Mouse (Mus musculus): ENCODE data around the gene Helz. TPM values are rescaled to one million over a fixed set of nuclear protein-coding genes. Genes with fewer than 3 reads are reported as not detected.

Helz gene
- polyA plus RNA-seq, 1 experiment from 2014 or later, result 11.7 TPM

- no peaks in the 10 kb centered on the region for H3K4me1 ChIP-seq (replicated peaks; ENCODE audit: insufficient read depth, low read length)
- H3K36me3 ChIP-seq (ENCODE audit: insufficient read depth, low read length), result peaks cover 46% of the 10 kb centered on the region; the same call in 1 of the 2 replicates
- no peaks in the 10 kb centered on the region for H3K27me3 ChIP-seq (ENCODE audit: insufficient read depth, low read length)
- DNase-seq (ENCODE audit: low spot score) (no peak), ATAC-seq (replicated peaks; ENCODE audit: low FRiP score, low read depth) (no peak)
- H3K27ac ChIP-seq, result no peak overlapping the region
- no peak overlapping the region for H3K9ac ChIP-seq (ENCODE audit: low read depth, low read length)
- no peaks in the 10 kb centered on the region for H3K9me3 ChIP-seq (replicated peaks; ENCODE audit: low read length)
- H3K4me2 ChIP-seq (ENCODE audit: low read length), result no peak overlapping the region
- H3K4me3 ChIP-seq (replicated peaks; ENCODE audit: low read depth, low read length), result no peak overlapping the region
- WGBS, result 95% methylated on average over 2 of the region's 2 CpGs
- TF ChIP-seq CTCF (IDR thresholded peaks at IDR 0.05; ENCODE audit: low read depth), result no peak
Observed at GRCm38 (mm10) chr11:107639657-107640056, 91.9 kb downstream of the Helz start.

GRCm38 (mm10) chr11:107644461-107644860, 96.7 kb downstream of the Helz start:
- no peak for TF ChIP-seq CTCF (IDR thresholded peaks at IDR 0.05; ENCODE audit: low read depth)
- ATAC-seq (replicated peaks; ENCODE audit: low FRiP score, low read depth) (no peak), DNase-seq (ENCODE audit: low spot score) (no peak)
- Histone ChIP-seq H3K4me3 (replicated peaks; ENCODE audit: low read depth, low read length) (no peak overlapping the region), H3K4me2 (ENCODE audit: low read length) (no peak overlapping the region), H3K4me1 (replicated peaks; ENCODE audit: insufficient read depth, low read length) (no peaks in the 10 kb centered on the region), H3K9ac (ENCODE audit: low read depth, low read length) (no peak overlapping the region), H3K36me3 (ENCODE audit: insufficient read depth, low read length) (peaks cover 44% of the 10 kb centered on the region), H3K27ac (no peak overlapping the region), H3K9me3 (replicated peaks; ENCODE audit: low read length) (no peaks in the 10 kb centered on the region), H3K27me3 (ENCODE audit: insufficient read depth, low read length) (no peaks in the 10 kb centered on the region)
- 99% methylated on average over 4 of the region's 4 CpGs for WGBS

GRCm38 (mm10) chr11:107647330-107647729, 99.6 kb downstream of the Helz start:
- no peak overlapping the region for H3K9ac ChIP-seq (ENCODE audit: low read depth, low read length)
- no peaks in the 10 kb centered on the region for H3K27me3 ChIP-seq (ENCODE audit: insufficient read depth, low read length)
- 98% methylated on average over 3 of the region's 3 CpGs for WGBS
- no peak overlapping the region for H3K4me2 ChIP-seq (ENCODE audit: low read length)
- H3K27ac ChIP-seq, result no peak overlapping the region
- TF ChIP-seq CTCF (IDR thresholded peaks at IDR 0.05; ENCODE audit: low read depth), result no peak
- H3K9me3 ChIP-seq (replicated peaks; ENCODE audit: low read length), result no peaks in the 10 kb centered on the region
- no peak overlapping the region for H3K4me3 ChIP-seq (replicated peaks; ENCODE audit: low read depth, low read length)
- no peaks in the 10 kb centered on the region for H3K4me1 ChIP-seq (replicated peaks; ENCODE audit: insufficient read depth, low read length)
- no peak for DNase-seq (ENCODE audit: low spot score)
- no peak for ATAC-seq (replicated peaks; ENCODE audit: low FRiP score, low read depth)
- peaks cover 37% of the 10 kb centered on the region for H3K36me3 ChIP-seq (ENCODE audit: insufficient read depth, low read length)

- no peak for DNase-seq (ENCODE audit: low spot score)
- WGBS, result 73% methylated on average over 4 of the region's 4 CpGs
- Histone ChIP-seq H3K4me3 (replicated peaks; ENCODE audit: low read depth, low read length) (no peak overlapping the region), H3K9me3 (replicated peaks; ENCODE audit: low read length) (no peaks in the 10 kb centered on the region), H3K36me3 (ENCODE audit: insufficient read depth, low read length) (peaks cover 32% of the 10 kb centered on the region), H3K27me3 (ENCODE audit: insufficient read depth, low read length) (no peaks in the 10 kb centered on the region), H3K27ac (no peak overlapping the region), H3K4me2 (ENCODE audit: low read length) (no peak overlapping the region), H3K9ac (ENCODE audit: low read depth, low read length) (no peak overlapping the region), H3K4me1 (replicated peaks; ENCODE audit: insufficient read depth, low read length) (no peaks in the 10 kb centered on the region)
- ATAC-seq (replicated peaks; ENCODE audit: low FRiP score, low read depth), result no peak
- no peak for TF ChIP-seq CTCF (IDR thresholded peaks at IDR 0.05; ENCODE audit: low read depth)
Observed at GRCm38 (mm10) chr11:107648668-107649067, 100.9 kb downstream of the Helz start.

- ATAC-seq (replicated peaks; ENCODE audit: low FRiP score, low read depth) (no peak), DNase-seq (ENCODE audit: low spot score) (no peak)
- 93% methylated on average over 14 of the region's 14 CpGs for whole genome bisulfite sequencing
- Histone ChIP-seq H3K27ac (no peak overlapping the region), H3K36me3 (ENCODE audit: insufficient read depth, low read length) (peaks cover 28% of the 10 kb centered on the region), H3K27me3 (ENCODE audit: insufficient read depth, low read length) (no peaks in the 10 kb centered on the region), H3K4me1 (replicated peaks; ENCODE audit: insufficient read depth, low read length) (no peaks in the 10 kb centered on the region), H3K4me3 (replicated peaks; ENCODE audit: low read depth, low read length) (no peak overlapping the region), H3K4me2 (ENCODE audit: low read length) (no peak overlapping the region), H3K9me3 (replicated peaks; ENCODE audit: low read length) (no peaks in the 10 kb centered on the region), H3K9ac (ENCODE audit: low read depth, low read length) (no peak overlapping the region)
- no peak for TF ChIP-seq CTCF (IDR thresholded peaks at IDR 0.05; ENCODE audit: low read depth)
Observed at GRCm38 (mm10) chr11:107649458-107649857, 101.7 kb downstream of the Helz start.

- no peak for TF ChIP-seq CTCF (IDR thresholded peaks at IDR 0.05; ENCODE audit: low read depth)
- H3K4me1 ChIP-seq (replicated peaks; ENCODE audit: insufficient read depth, low read length), result no peaks in the 10 kb centered on the region
- no peak overlapping the region for H3K4me3 ChIP-seq (replicated peaks; ENCODE audit: low read depth, low read length)
- DNase-seq (ENCODE audit: low spot score) (no peak), ATAC-seq (replicated peaks; ENCODE audit: low FRiP score, low read depth) (peak; percentile 25; the same call in 1 of the 2 replicates)
- no peaks in the 10 kb centered on the region for H3K9me3 ChIP-seq (replicated peaks; ENCODE audit: low read length)
- no peak overlapping the region for H3K4me2 ChIP-seq (ENCODE audit: low read length)
- 55% methylated on average over 6 of the region's 6 CpGs for WGBS
- H3K27me3 ChIP-seq (ENCODE audit: insufficient read depth, low read length), result no peaks in the 10 kb centered on the region
- H3K9ac ChIP-seq (ENCODE audit: low read depth, low read length), result no peak overlapping the region
- peaks cover 27% of the 10 kb centered on the region for H3K36me3 ChIP-seq (ENCODE audit: insufficient read depth, low read length)
- H3K27ac ChIP-seq, result no peak overlapping the region
Observed at GRCm38 (mm10) chr11:107650422-107651051, 102.8 kb downstream of the Helz start.

- Histone ChIP-seq H3K9ac (ENCODE audit: low read depth, low read length) (no peak overlapping the region), H3K4me1 (replicated peaks; ENCODE audit: insufficient read depth, low read length) (no peaks in the 10 kb centered on the region), H3K4me2 (ENCODE audit: low read length) (no peak overlapping the region), H3K4me3 (replicated peaks; ENCODE audit: low read depth, low read length) (no peak overlapping the region), H3K9me3 (replicated peaks; ENCODE audit: low read length) (no peaks in the 10 kb centered on the region), H3K36me3 (ENCODE audit: insufficient read depth, low read length) (peaks cover 27% of the 10 kb centered on the region), H3K27ac (peak overlapping the region; percentile 8; the same call in 1 of the 2 replicates), H3K27me3 (ENCODE audit: insufficient read depth, low read length) (no peaks in the 10 kb centered on the region)
- DNase-seq (ENCODE audit: low spot score) (peak; percentile 52), ATAC-seq (replicated peaks; ENCODE audit: low FRiP score, low read depth) (no peak)
- TF ChIP-seq CTCF (IDR thresholded peaks at IDR 0.05; ENCODE audit: low read depth), result no peak
- 43% methylated on average over 7 of the region's 7 CpGs for WGBS
Observed at GRCm38 (mm10) chr11:107651391-107651790, 103.7 kb downstream of the Helz start.
